Mouse (Mus musculus): Measurements from ENCODE around the gene Golga1.
"Not testable (repeated sequence)": the region's sequence is repeated elsewhere in the genome, so short reads cannot be mapped to it uniquely, and the experiment has no call there.

The Golga1 gene

DNA sequence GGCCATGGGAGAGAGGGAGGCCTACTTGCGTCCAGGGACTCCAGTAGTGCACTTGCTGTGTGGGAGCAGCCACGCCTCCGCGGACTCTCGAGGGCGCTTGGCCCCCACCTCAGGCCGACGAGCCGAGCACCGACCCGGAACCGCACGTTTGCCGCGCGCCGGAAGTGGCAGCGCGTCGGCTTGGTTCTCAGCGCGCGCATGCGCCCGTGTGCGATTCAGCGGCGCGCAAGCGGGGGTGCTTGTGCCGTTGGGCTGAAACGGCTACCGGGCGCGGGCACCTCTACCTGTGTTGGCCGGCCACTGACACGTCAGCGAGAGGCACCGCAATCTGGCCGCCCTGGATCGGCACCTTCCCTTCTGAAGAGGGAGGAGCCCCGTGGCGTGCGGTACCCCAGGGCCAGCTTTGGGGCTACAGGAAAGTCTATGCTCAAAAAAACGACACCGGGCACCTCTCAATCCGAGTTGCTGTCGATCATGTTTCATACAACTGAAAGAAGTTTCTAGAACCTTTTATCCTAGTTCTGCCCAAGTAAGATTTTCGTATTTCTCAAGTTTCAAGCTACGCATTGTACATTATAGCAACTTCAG lies at the start of gene Golga1:
TSS of gene Golga1 (minus strand) at position 142 of the 588 bp plus-strand sequence.
- DNase-seq (ENCODE audit: low read depth, low spot score): peak; percentile 96

GRCm38 (mm10) chr2:39114093-39114492 lies 48.8 kb upstream of the Golga1 start:
- no peak for DNase-seq (ENCODE audit: low read depth, low spot score)

GRCm38 (mm10) chr2:39110514-39110913 lies 45.2 kb upstream of the Golga1 start:
- DNase-seq (ENCODE audit: low read depth, low spot score): no peak

GRCm38 (mm10) chr2:39109712-39110111 lies 44.4 kb upstream of the Golga1 start:
- not testable (repeated sequence) for DNase-seq (ENCODE audit: low read depth, low spot score)

- DNase-seq (ENCODE audit: low read depth, low spot score): peak; percentile 22
These were observed 34.6 kb upstream of the Golga1 start for GRCm38 (mm10) chr2:39099951-39100350.

DNA sequence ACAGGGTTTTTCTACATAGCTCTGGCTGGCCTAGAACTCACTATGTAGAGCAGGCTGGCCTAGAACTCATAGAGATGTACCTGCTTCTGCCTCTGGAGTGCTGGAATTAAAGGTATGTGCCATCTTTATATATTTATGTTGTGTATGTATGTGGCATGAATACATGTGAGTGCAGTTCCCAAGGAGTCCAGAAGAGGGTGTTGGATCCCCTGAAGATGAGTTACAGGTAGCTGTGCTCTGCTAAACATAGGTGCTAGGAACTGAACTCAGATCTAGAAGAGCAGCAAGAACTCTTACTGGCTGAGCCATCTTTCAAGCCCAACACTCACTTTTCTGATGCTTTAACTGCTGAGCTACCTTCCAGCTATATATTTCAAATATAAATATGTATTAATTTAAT lies 32.7 kb upstream of the Golga1 start:
- peak; percentile 54 for DNase-seq (ENCODE audit: low read depth, low spot score)

- DNase-seq (ENCODE audit: low read depth, low spot score): no peak
These were observed 26.6 kb upstream of the Golga1 start for GRCm38 (mm10) chr2:39091966-39092365.

- DNase-seq (ENCODE audit: low read depth, low spot score): no peak
These were observed 17.4 kb upstream of the Golga1 start for GRCm38 (mm10) chr2:39082706-39083105.

GRCm38 (mm10) chr2:39070666-39071065 lies 5.3 kb upstream of the Golga1 start:
- DNase-seq (ENCODE audit: low read depth, low spot score): no peak

GRCm38 (mm10) chr2:39069096-39069495 lies 3.8 kb upstream of the Golga1 start:
- DNase-seq (ENCODE audit: low read depth, low spot score): no peak

DNA sequence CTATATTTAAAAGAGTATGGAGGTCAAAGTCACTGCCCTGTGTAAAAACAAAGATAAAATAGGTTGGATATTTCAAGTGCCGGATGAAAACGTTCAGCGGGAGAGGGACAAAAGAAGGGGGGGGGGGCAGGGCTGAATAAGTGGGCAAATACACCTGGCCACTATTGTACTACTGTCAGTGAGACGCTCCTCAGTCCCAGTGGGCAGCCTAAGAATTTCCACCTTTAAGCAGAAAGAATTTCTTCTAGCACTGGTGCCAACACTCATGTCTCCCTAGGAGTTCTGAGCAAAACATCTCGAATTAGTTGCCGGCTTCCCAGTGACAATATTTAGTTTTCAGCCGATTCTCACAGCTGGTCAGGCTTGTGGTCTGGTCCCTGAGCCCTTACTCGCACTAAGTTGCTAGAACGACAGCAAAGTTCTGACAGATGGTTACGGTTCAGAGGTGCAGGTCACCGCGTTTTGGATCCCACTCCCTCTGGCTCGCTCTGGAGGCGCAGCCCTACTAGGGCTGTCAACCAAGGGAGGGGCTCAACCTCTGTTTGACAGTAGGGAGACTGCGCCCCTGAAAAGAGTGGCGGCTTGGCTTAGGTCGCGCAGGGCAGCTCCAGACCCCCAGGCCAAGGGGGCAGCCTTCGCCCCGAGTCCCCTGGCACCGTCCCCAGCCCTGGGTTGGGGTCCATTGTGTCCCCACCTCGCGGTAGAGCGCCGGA lies 498 bp downstream of the Golga1 start:
- DNase-seq (ENCODE audit: low read depth, low spot score): no peak

- no peak for DNase-seq (ENCODE audit: low read depth, low spot score)
These were observed 16.8 kb downstream of the Golga1 start for GRCm38 (mm10) chr2:39048515-39048914.

GRCm38 (mm10) chr2:39040215-39040614 lies 25.1 kb downstream of the Golga1 start:
- DNase-seq (ENCODE audit: low read depth, low spot score): no peak

GRCm38 (mm10) chr2:39031611-39032010 lies 33.7 kb downstream of the Golga1 start:
- DNase-seq (ENCODE audit: low read depth, low spot score): no peak

DNA sequence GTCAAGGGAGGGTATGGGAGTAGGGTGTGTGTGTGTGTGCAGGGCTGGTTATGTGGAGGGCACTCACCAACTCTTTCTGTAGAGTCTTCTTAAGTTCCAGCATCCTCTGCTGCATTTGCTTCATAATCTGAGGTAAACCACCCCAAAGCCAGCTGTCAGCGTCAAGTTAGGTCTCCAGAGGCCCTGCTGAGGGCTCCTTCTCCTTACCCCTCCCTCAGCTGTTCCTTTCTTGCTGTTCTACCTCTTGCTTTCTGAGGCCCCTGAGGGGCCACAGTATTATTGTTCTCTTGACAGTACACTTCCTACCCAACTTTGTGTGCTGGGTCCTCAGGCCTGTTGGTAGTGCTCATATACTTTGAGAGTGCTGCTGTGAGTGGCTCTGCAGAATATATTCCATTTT lies 45.3 kb downstream of the Golga1 start:
- no peak for DNase-seq (ENCODE audit: low read depth, low spot score)

GRCm38 (mm10) chr2:39016581-39016980 lies 48.8 kb downstream of the Golga1 start:
- DNase-seq (ENCODE audit: low read depth, low spot score): peak; percentile 49

DNA sequence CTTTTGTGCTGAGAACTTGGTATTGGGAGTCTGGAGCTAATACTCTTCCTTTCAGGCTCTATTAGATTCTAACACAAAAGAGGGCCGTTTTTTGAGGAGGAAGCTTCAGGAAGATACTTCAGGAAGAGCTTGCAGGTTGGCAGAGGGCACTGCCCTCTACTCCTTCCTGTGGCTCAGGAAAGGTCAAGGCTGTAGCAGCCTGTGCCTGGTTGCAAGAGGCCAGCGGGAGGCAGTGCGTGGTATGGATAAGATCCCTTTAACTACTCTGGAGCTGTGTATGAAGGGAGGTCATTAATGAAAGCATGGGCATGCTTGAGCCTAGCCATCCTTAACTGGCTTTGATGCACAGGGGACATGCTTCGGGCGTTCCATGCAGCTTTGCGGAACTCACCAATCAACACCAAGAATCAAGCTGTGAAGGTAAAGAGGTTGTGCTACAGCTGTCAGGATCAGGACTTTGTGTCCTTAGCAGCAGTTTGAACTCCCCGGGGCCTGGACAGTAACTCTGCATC lies 52.5 kb downstream of the Golga1 start:
- no peak for DNase-seq (ENCODE audit: low read depth, low spot score)

DNA sequence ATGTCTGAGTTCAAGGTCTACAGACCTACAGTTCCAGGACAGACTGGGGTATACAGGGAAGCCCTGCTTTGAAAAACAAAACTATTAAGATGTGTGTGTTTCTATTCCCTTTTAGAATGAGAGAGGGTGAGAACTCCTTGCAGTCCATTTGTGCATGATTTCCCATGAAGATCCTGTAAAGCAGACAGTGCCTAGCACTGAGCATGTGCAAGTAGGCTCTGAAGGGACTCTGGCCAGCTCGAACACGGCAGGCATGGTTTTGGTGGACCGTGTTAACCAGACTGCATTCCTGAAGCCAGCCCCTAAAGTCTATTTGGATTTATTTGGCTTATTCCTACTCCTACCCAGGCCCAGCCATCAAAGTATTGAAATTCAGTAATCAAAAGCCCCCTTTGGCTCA lies 53.4 kb downstream of the Golga1 start:
- DNase-seq (ENCODE audit: low read depth, low spot score): no peak

DNA sequence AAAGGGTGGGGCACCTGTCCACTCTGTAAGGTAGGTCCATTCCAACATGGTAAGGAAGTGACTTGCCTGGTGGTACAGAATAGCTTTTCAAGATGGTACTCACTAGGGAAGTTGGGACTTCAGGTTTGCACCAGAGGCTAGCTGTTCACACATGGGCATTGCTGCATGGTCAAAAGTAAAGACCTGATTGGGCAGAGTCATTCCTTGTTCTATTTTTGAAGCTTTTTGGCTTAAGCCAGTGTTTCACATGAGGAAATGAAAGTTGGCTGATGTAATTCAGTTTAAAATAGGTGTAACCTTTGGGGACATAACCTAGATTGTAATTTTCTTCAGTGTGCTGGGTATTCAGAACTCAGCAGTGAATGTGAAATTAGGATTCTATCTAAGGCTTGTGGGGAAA lies 54.1 kb downstream of the Golga1 start:
- peak; percentile 86 for DNase-seq (ENCODE audit: low read depth, low spot score)

GRCm38 (mm10) chr2:39010144-39010543 lies 55.2 kb downstream of the Golga1 start:
- peak; percentile 59 for DNase-seq (ENCODE audit: low read depth, low spot score)

DNA sequence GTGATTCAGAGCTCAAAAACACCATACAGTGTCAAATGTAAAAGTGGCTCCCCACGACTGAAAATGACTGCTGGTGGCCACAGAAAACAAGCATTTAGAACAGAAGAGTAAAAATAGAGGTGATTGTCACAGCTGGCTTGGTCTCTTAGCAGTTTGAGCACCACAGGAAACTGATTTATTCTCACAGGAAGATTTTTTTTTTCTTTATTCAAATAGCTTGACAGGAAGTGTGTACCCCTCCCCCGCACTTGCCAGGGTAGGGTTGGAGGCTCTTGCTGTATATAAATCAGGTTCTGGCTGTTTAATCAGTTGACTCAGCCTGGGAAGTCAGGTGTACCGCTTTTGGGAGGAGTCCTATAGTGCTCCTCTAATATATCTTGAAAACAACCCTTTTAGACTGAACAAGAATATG lies 56.4 kb downstream of the Golga1 start:
- peak; percentile 92 for DNase-seq (ENCODE audit: low read depth, low spot score)

DNA sequence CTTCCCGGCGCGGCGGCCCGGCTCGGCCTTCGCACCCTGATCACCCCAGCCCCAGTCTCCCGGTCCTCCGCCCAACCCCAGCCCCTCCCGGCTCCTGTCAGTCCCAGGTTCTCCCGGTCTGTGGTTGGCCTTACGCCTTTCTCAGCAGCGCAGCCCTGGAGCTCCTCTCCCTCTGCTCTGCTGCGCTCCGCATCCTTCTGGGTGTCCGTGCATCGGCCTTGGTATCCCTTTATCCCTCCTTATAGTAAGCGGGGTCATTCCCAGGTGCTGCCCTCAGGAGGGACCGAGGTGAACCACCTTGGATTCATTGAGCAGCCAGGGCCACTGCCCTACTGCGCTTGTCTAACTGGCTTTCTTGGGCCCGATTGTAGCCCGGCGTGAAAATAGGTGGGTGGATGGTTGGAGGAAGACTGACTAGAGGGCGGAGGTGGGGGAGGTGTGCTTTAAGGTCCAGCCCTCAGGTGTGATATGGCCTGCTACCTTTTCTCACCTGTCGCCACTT lies 56.9 kb downstream of the Golga1 start:
- DNase-seq (ENCODE audit: low read depth, low spot score): no peak

DNA sequence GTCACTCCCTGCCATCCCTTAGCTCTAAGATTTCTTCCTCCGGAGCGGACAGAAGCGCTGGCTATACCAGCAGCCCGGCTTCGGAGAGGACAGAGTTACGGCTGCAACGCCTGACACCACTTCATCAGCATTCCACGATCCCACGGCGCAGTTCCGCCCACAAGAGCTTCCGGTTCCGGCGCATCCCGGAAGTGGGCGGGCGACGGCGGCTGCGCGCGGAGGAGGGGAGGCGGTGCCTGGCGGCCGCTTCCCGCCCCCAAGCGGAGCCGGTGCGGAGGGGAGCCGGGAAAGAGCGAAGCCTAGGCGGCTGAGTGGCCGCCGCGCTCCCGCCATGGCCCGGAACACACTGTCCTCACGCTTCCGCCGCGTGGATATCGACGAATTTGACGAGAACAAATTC lies 57.5 kb downstream of the Golga1 start:
- DNase-seq (ENCODE audit: low read depth, low spot score): peak; percentile 96
